Mouse (Mus musculus) brain, embryonic 14.5 days (tissue): Measurements from ENCODE around the gene Ring1. TPM values are rescaled to one million over a fixed set of nuclear protein-coding genes. Genes with fewer than 3 reads are reported as not detected.

ENCODE experiments used
- DNase-seq: peaks from one replicate; pipeline ENCODE4 v3.0.0-alpha.2; 2011; ENCODE audit warnings: low read depth
- CTCF ChIP-seq: fragments of 200-500 bp; IDR thresholded peaks from 2 replicates; pipeline ENCODE4 v1.5.1; 2012; ENCODE audit warnings: inconsistent platforms, mild to moderate bottlenecking, moderate library complexity, borderline replicate concordance; ENCODE audit not compliant: insufficient read depth, insufficient read length; ENCODE audit errors: extremely low read depth
- POLR2A ChIP-seq: fragments of 200-500 bp; IDR thresholded peaks from 2 replicates; pipeline ENCODE4 v1.6.1; 2012; ENCODE audit warnings: mild to moderate bottlenecking, inconsistent platforms, borderline replicate concordance; ENCODE audit not compliant: poor library complexity, insufficient read depth, insufficient read length, severe bottlenecking; ENCODE audit errors: extremely low read depth
- polyA plus RNA-seq: library from polyadenylated mRNA; depleted of rRNA; stranded (reverse); fragments of >200 nt; gene quantifications from 2 replicates; pipeline ENCODE4 v1.2.3, GENCODE M21; 2012

The Ring1 gene
- polyA plus RNA-seq, 1 experiment: 58.8 TPM

DNA sequence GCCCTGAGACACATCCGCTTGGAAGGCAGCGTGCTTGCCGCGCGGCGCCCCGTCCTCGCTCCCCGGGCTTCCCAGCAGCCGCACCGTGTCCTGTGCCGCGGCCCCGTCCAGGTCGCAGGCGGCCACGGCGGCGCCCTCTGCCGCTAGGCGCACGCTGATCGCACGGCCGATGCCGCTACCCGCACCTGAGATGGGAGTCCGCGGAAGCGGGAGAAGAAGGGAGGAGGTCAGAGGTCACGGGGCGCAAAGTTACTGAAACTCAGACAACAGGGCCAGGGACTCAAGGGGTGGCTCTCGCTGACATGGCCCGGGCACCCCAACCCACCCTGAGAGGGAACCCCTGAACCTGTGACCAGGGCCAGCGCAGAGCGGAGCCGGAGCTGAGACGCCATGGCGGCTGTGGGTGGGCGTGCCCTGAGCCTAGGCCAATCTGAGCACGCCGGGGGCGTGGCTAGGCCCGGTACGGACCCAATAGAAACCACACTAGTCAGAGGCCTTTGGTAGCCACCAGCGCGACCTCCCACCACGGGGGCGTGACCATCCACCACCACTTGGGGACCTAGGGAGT lies 3.3 kb upstream of the Ring1 start, which contains the start of gene H2-Ke6:
Gene H2-Ke6, minus strand, starts transcription at position 405 of the 568 bp plus-strand sequence.
- peak; percentile 12; the same call in 1 of the 2 replicates for TF ChIP-seq CTCF
- TF ChIP-seq POLR2A: peak; percentile 28; the same call in 1 of the 2 replicates

GRCm38 (mm10) chr17:34026917-34027655 lies 2.6 kb upstream of the Ring1 start:
- TF ChIP-seq CTCF (no peak), POLR2A (no peak)
- no peak for DNase-seq

More for the DNA sequence above, 3.3 kb upstream of the Ring1 start, which contains the start of gene H2-Ke6:
- DNase-seq: peak; percentile 96

DNA sequence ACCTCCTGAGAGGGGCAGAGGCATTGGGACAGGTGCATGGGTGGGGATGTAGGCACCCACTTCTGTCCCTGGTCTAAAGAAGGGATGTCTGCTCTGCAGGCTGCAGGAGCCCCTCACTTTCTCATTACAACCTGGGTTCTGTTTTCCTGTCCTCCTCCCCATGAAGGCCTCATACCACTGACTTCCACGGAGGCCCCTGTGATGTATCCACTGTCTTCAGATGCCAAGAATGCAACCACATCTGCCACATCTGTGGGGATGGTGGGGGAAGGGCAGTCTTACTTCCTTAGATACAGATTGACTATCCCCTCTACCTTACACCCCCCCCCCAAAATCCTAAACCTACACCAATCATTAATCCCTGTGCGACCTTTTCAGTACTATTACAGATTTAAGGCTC lies 1.7 kb upstream of the Ring1 start:
- no peak for TF ChIP-seq CTCF
- no peak for TF ChIP-seq POLR2A
- DNase-seq: no peak

DNA sequence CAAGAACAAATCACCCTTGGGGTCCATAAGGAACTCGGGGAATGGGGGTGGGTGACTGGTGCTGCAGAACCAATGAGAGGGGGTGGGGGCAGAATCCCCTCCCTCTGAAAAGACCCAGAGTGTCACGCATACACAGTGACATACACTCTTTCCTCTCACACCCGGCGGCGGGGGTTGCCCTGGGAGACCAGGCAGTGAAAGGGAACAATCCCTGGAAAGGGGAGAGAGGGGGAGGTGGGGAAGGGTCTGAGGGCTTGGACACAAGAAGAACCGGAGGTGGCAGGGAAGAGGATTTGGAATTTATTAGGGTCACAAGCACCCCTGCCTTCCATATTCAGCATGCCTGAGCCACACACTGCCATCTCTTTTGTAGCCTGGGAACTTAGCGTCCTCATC lies 1.3 kb upstream of the Ring1 start:
- no peak for TF ChIP-seq CTCF
- TF ChIP-seq POLR2A: no peak
- no peak for DNase-seq

- no peak for TF ChIP-seq CTCF
- no peak for TF ChIP-seq POLR2A
- DNase-seq: peak; percentile 94
Observed at GRCm38 (mm10) chr17:34024861-34025755, 628 bp upstream of the Ring1 start.

- TF ChIP-seq CTCF: no peak
- no peak for TF ChIP-seq POLR2A
- DNase-seq: no peak
Observed at GRCm38 (mm10) chr17:34023678-34024077, 802 bp downstream of the Ring1 start.

GRCm38 (mm10) chr17:34022987-34023386 lies 1.5 kb downstream of the Ring1 start:
- DNase-seq: no peak
- TF ChIP-seq POLR2A (no peak), CTCF (no peak)

DNA sequence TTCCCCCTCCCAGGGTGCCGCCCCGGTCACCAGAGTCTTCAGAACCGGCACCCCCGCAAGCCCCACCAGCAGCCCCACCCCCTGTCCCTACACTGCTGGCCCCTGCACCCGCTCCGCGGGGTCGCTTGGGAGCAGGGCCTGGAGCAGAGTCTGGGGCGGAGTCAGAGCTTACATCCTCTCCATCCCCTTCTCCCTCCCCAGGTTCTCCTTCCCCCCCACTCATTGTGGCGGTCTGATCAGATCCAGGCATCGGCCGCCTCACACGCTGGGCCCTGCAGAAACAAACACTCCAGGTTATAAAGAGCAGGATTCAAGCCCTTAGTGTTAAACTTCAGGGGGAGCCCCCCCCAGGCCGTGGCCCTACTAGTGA lies 2.1 kb downstream of the Ring1 start:
- TF ChIP-seq POLR2A: no peak
- no peak for TF ChIP-seq CTCF
- no peak for DNase-seq

- TF ChIP-seq POLR2A (no peak), CTCF (no peak)
- no peak for DNase-seq
Observed at GRCm38 (mm10) chr17:34021539-34022413, 2.7 kb downstream of the Ring1 start.

- DNase-seq: no peak
- TF ChIP-seq POLR2A: no peak
- TF ChIP-seq CTCF: no peak
Observed at GRCm38 (mm10) chr17:34013436-34013835, 11.0 kb downstream of the Ring1 start.
